Mouse (Mus musculus) T-cell, adult 2 months (primary cell): Measurements from ENCODE around the gene Whrn.

ENCODE experiments used
- DNase-seq: peaks from one replicate; pipeline ENCODE4 v3.0.0; 2022; ENCODE audit warnings: low spot score

Whrn gene

GRCm38 (mm10) chr4:63444362-63445066, 51.3 kb downstream of the Whrn start:
- no peak for DNase-seq

- DNase-seq = no peak
These were observed 52.7 kb downstream of the Whrn start for GRCm38 (mm10) chr4:63443101-63443500.

- no peak for DNase-seq
These were observed 54.2 kb downstream of the Whrn start for GRCm38 (mm10) chr4:63441616-63442015.

- DNase-seq = no peak
These were observed 55.5 kb downstream of the Whrn start for GRCm38 (mm10) chr4:63440262-63440661.

- DNase-seq = no peak
These were observed 57.8 kb downstream of the Whrn start for GRCm38 (mm10) chr4:63437968-63438367.

- DNase-seq = no peak
These were observed 58.5 kb downstream of the Whrn start for GRCm38 (mm10) chr4:63437119-63437815.

GRCm38 (mm10) chr4:63435402-63435801, 60.4 kb downstream of the Whrn start:
- DNase-seq = no peak

- no peak for DNase-seq
These were observed 64.7 kb downstream of the Whrn start for GRCm38 (mm10) chr4:63431098-63431497.

GRCm38 (mm10) chr4:63430357-63430756, 65.4 kb downstream of the Whrn start:
- no peak for DNase-seq

- DNase-seq = no peak
These were observed 69.5 kb downstream of the Whrn start for GRCm38 (mm10) chr4:63426308-63426707.

GRCm38 (mm10) chr4:63423811-63424210, 72.0 kb downstream of the Whrn start:
- DNase-seq = no peak

GRCm38 (mm10) chr4:63423231-63423630, 72.6 kb downstream of the Whrn start:
- DNase-seq = no peak

- DNase-seq = no peak
These were observed 75.5 kb downstream of the Whrn start for GRCm38 (mm10) chr4:63420143-63420920.

- no peak for DNase-seq
These were observed 77.5 kb downstream of the Whrn start for GRCm38 (mm10) chr4:63418270-63418669.

GRCm38 (mm10) chr4:63417318-63417957, 78.4 kb downstream of the Whrn start:
- peak; percentile 57 for DNase-seq

GRCm38 (mm10) chr4:63414951-63415350, 80.8 kb downstream of the Whrn start:
- DNase-seq = peak; percentile 44

GRCm38 (mm10) chr4:63411222-63411621, 84.6 kb downstream of the Whrn start:
- DNase-seq = no peak

GRCm38 (mm10) chr4:63410583-63410934, 85.2 kb downstream of the Whrn start:
- peak; percentile 93 for DNase-seq

- DNase-seq = peak; percentile 85
These were observed 85.7 kb downstream of the Whrn start for GRCm38 (mm10) chr4:63409908-63410582.

- DNase-seq = peak; percentile 48
These were observed 86.4 kb downstream of the Whrn start for GRCm38 (mm10) chr4:63409317-63409907.

GRCm38 (mm10) chr4:63408649-63409048, 87.1 kb downstream of the Whrn start:
- peak; percentile 56 for DNase-seq
